Mouse (Mus musculus) embryonic stem cell, embryonic (primary cell): ENCODE results near the gene Slc3a1.

Experiments used
- CTCF ChIA-PET, 4 experiments: fragments of 300-600 bp in 2 of 4; fragments of 350-600 bp in 2 of 4; sonication (Branson Sonifier 250); formaldehyde crosslinking; loops; one replicate each; lab custom pipeline; 2022; ENCODE audit warnings: inconsistent platforms in 2 of 4; lab: Charles Lee
- POLR2A ChIA-PET, 4 experiments: fragments of 300-600 bp in 2 of 4; fragments of 350-600 bp in 2 of 4; sonication (Branson Sonifier 250); formaldehyde crosslinking; loops; one replicate each; lab custom pipeline; 2022; ENCODE audit warnings: antibody characterized with exemption in 4 of 4, inconsistent platforms in 1 of 4; lab: Charles Lee

The Slc3a1 gene

DNA sequence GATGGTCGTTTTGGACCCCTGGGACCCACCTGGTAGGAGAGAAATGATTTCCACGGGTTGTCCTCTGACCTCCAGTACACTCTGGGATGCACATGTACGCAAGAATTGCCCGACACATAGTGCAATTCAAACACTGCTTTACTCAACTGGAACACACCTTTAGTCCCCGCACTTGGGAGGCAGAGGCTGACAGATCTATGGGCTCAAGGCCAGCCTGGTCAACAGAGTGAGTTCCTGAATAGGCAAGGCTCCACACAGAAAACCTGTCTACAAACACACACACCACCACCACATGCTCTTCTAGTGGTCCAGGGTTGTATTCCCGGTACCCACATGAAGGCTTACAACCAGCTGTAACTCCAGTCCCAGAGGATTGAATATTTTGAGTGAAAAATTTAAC is 3.0 kb upstream of the Slc3a1 start:
- ChIA-PET POLR2A (interaction anchor here in 2 of 4 experiments (0.5 to 2.2 kb wide), 4 partner anchors 11 to 59 kb away, joined by 3 to 11 read pairs (median 4); no protein-coding TSS in a partner anchor), CTCF (no interaction called here)

- ChIA-PET CTCF (no interaction called here), POLR2A (interaction anchor here in 2 of 4 experiments (0.7 to 2.7 kb wide), 13 partner anchors 7 to 93 kb away, joined by 3 to 8 read pairs (median 3); no protein-coding TSS in a partner anchor)
Measured at GRCm38 (mm10) chr17:85026436-85026835, 1.7 kb upstream of the Slc3a1 start.

DNA sequence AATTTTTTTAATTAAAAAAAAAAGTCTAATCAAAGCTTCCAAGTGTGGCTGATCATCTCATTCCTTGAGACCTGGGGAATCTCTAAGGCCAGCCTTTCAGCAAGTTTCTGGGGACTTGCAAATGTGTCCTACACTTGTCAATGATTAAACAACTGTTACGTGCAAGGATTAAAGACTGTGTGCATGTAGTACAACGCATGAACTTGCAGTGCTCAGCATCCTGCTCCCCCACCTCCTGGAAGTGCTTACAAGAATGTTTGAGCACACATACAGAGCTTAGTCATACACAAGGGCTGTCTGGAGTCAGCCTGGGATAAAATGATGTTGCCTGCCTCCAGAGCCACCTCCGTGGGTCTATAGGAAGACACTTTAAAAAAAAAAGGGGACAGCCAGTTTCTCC is 929 bp upstream of the Slc3a1 start:
- ChIA-PET POLR2A (interaction anchor here in 2 of 4 experiments (0.6 to 2.7 kb wide), 10 partner anchors 8 to 281 kb away, joined by 3 to 8 read pairs (median 3); partner anchors contain the start of genes Camkmt (in 1 of the 2) and Prepl (in 1 of the 2)), CTCF (no interaction called here)

- POLR2A ChIA-PET = interaction anchor here in 2 of 4 experiments (0.8 to 1.6 kb wide), 3 partner anchors 10 to 61 kb away, joined by 3 to 5 read pairs (median 4); partner anchors contain the start of genes Camkmt (in 1 of the 2) and Prepl (in 1 of the 2)
- CTCF ChIA-PET = interaction anchor here in 1 of 4 experiments (0.7 kb wide), 1 partner anchor 26 kb away, joined by 4 read pairs; no protein-coding TSS in a partner anchor
Measured at GRCm38 (mm10) chr17:85028797-85029196, 621 bp downstream of the Slc3a1 start.

- POLR2A ChIA-PET = interaction anchor here in 3 of 4 experiments (0.6 to 2.0 kb wide), 8 partner anchors 8 to 158 kb away, joined by 3 to 7 read pairs (median 4); partner anchors contain the start of genes Camkmt (in 1 of the 3) and Prepl (in 1 of the 3)
- CTCF ChIA-PET = no interaction called here
Measured at GRCm38 (mm10) chr17:85030651-85031050, 2.5 kb downstream of the Slc3a1 start.

- CTCF ChIA-PET = no interaction called here
- POLR2A ChIA-PET = interaction anchor here in 3 of 4 experiments (0.9 to 1.5 kb wide), 5 partner anchors 10 to 25 kb away, joined by 3 to 9 read pairs (median 3); no protein-coding TSS in a partner anchor
Measured at GRCm38 (mm10) chr17:85033087-85033486, 4.9 kb downstream of the Slc3a1 start.

DNA sequence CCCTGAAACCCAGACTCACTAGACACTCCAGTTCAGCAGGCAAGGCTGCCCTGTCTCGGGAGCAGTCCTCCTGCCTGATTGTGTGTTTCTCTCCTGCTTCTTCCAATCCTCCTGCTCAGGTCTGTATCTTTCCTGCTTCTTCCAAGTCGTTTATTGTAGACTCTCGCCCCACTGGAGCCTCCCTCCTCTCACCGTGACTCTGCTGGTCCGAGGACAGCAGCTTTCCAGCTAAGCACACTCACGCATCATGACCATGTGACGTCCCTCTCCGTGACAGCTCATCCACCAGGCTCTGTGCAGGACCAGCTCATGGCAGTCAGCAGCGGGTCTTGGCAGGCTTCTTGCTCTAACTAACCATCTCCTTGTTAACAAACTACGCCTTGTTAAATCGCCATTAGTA is 5.9 kb downstream of the Slc3a1 start:
- CTCF ChIA-PET = interaction anchor here in 2 of 4 experiments (0.6 to 0.7 kb wide), 2 partner anchors 313 to 444 kb away, joined by 3 to 5 read pairs; no protein-coding TSS in a partner anchor
- POLR2A ChIA-PET = interaction anchor here (0.5 to 1.8 kb wide), 8 partner anchors 9 to 26 kb away, joined by 3 to 9 read pairs (median 4); no protein-coding TSS in a partner anchor

DNA sequence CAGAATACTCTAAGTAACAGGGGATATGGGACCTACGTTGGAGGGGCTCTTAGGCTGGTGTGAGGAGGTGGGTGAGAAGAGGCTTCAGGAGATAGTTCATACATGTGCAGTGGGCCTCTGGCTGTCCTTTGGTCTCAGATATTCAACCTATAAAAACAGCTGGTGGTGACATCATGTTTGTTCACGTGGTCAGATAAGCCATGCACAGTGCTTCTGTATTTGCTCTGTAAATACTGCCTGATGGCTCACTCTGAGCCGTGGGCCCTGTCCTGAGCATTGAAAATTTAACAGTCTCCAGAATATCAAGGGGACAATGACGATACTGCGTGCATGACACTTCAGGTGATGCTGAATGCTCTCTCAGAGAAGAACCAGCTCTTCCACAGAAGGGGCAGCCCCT is 9.7 kb downstream of the Slc3a1 start:
- CTCF ChIA-PET = no interaction called here
- POLR2A ChIA-PET = interaction anchor here in 1 of 4 experiments (0.6 to 1.9 kb wide), 3 partner anchors 8 to 1330 kb away, joined by 3 to 5 read pairs (median 3); no protein-coding TSS in a partner anchor

DNA sequence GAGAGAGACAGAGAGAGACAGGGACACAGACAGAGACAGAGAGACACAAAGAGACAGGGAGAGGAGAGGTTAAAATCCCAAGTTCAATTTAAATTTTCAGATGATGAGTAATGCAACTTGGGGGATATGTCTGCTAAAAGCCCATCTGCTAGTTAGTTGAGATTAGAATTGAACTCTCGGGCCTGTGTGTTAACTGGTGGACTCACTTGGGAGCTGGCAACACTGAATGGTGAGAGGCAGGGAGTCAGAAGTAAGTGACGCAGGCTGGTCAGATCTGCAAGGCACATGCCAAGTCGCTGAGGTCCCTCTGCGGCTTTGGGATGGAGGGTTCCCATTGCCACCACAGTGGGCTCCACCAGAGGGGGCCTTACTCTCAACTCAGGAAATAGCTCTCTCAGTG is 10.1 kb downstream of the Slc3a1 start:
- CTCF ChIA-PET = interaction anchor here in 3 of 4 experiments (0.5 to 0.9 kb wide), 3 partner anchors 15 to 586 kb away, joined by 3 read pairs; no protein-coding TSS in a partner anchor

DNA sequence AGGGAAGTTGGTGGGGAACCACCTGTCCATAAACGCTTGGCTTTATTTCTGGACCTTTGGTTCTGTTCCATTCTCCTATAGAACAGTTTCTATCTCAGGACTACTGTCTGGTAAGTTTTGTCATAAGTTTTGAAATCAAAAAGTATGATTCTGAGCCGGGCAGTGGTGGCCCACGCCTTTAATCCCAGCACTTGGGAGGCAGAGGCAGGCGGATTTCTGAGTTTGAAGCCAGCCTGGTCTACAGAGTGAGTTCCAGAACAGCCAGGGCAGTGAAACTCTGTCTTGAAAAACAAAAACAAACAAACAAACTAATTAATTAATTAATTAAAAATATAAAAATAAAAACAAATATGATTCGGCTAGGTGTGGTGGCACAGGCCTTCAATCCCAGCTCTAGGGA is 10.6 kb downstream of the Slc3a1 start:
- ChIA-PET POLR2A (interaction anchor here in 2 of 4 experiments (1.0 to 1.9 kb wide), 3 partner anchors 9 to 159 kb away, joined by 3 to 5 read pairs (median 3); no protein-coding TSS in a partner anchor), CTCF (interaction anchor here in 3 of 4 experiments (0.5 to 0.9 kb wide), 4 partner anchors 15 to 587 kb away, joined by 3 to 7 read pairs (median 3); no protein-coding TSS in a partner anchor)

More for the DNA sequence above, 10.1 kb downstream of the Slc3a1 start:
- POLR2A ChIA-PET = interaction anchor here in 2 of 4 experiments (0.6 to 1.9 kb wide), 4 partner anchors 9 to 1329 kb away, joined by 3 to 5 read pairs (median 3); no protein-coding TSS in a partner anchor

DNA sequence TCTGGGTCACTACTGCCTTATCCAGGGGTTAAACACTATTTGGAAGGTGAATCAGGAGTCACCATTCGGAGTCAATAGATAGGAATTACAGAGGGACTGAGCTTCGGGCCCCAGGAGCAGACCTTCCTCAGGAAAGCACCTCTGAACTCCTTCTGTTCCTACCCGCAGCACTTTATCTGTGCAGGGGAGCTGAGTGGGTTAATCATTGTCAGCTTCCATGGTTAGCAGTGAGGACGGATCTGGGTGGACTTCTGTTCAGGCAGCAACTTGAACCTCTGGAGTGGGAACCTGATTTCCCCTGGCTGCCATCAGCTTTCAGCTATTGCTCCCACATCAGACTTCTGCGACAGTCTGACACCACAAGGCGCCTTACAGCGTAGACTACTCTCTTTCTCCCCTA is 12.7 kb downstream of the Slc3a1 start:
- ChIA-PET POLR2A (interaction anchor here in 2 of 4 experiments (0.6 to 1.1 kb wide), 2 partner anchors 18 to 50 kb away, joined by 3 to 4 read pairs; partner anchors contain the start of gene Camkmt (in 1 of the 2)), CTCF (interaction anchor here in 1 of 4 experiments (0.5 kb wide), 1 partner anchor 615 kb away, joined by 10 read pairs; no protein-coding TSS in a partner anchor)

DNA sequence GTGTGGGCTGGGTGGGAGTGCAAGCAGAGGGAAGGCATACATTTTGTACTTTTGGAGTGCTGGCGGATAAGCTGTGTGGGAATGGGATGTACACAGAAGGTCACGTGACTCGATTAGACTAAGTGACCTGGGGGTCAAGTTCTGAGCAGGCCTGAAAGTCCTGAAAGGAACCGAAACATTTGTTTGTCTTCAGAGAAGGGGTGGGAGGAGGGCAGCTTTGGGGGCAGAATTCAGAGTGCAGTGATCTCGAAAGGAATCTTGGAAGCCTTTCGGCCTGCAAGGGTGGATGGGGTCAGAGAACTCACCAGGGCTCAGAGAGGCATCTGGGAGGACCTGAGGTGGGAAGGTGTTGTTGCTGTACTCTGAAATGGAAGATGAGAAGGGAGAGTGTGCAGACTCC is 14.2 kb downstream of the Slc3a1 start:
- ChIA-PET CTCF (interaction anchor here in 1 of 4 experiments (0.5 kb wide), 1 partner anchor 19 kb away, joined by 8 read pairs; no protein-coding TSS in a partner anchor), POLR2A (interaction anchor here in 1 of 4 experiments (1.0 to 1.7 kb wide), 3 partner anchors 12 to 31 kb away, joined by 3 to 7 read pairs (median 3); no protein-coding TSS in a partner anchor)

DNA sequence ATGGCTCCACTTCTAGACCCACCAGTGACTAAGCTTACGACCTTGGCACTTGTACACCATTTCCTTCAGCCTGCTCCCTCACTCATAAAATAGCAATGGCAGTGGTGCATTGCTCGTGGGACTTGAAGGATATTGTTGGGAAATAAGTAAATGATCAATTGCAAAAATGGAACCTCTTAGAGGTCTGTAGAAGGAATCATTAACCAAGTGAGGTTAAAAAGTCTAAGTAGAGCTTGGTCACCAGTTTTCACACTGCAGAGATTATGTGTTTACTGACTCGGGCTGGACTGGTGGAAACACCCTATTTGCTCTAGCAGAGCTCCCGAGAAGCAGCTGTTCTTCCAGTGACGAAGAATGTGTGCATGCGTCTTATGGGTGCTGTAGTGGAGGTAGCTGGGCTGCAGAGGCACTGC is 15.2 kb downstream of the Slc3a1 start:
- ChIA-PET CTCF (interaction anchor here in 1 of 4 experiments (0.6 kb wide), 1 partner anchor 9 kb away, joined by 3 read pairs; no protein-coding TSS in a partner anchor), POLR2A (interaction anchor here in 3 of 4 experiments (0.6 to 1.7 kb wide), 4 partner anchors 10 to 20 kb away, joined by 3 to 7 read pairs (median 4); no protein-coding TSS in a partner anchor)

DNA sequence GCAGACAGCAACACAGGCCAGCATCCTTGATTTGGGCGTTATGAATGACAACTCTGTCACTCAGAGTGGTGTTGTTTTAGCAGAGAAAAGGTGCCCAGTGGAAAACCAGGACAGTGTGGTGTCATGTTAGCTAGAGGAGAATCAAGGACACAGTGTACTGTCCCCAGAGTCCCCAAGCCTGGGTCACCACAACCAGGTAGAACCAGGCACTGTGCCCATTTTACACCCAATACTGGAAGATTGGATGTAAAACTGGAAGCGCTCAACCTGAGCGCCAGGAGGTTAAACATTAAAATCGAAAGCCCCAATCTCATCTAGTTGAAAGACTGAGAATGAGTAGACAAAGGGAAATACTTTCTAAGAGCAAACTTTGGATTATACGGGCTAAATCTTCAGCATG is 16.3 kb downstream of the Slc3a1 start:
- ChIA-PET POLR2A (interaction anchor here in 1 of 4 experiments (1.1 kb wide), 1 partner anchor 409 kb away, joined by 3 read pairs; no protein-coding TSS in a partner anchor), CTCF (interaction anchor here in 3 of 4 experiments (0.9 to 1.2 kb wide), 4 partner anchors 14 to 207 kb away, joined by 3 to 4 read pairs (median 3); no protein-coding TSS in a partner anchor)

DNA sequence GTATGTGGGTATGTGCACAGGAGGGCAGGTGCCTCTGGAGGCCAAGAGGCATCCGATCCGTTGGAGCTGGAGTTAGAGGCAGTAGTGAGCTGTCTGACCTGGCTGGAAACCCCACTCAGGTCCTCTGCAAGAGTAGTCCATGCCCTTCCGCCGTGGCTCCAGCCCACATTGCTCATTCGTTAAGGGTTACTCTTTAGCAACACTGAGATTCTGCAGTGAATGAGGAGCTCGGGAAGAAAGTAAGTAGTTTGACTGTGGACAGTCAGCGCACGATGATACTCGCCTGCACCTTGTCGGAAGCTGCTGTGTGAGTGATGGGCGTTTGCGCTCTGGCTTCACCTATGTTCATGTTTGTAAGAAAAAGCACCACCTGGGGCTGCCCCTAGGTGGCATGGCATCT is 17.0 kb downstream of the Slc3a1 start:
- CTCF ChIA-PET = interaction anchor here in 3 of 4 experiments (0.5 to 1.2 kb wide), 10 partner anchors 13 to 586 kb away, joined by 3 to 4 read pairs (median 3); no protein-coding TSS in a partner anchor
- POLR2A ChIA-PET = interaction anchor here in 1 of 4 experiments (1.0 to 1.4 kb wide), 3 partner anchors 19 to 410 kb away, joined by 3 to 5 read pairs (median 3); no protein-coding TSS in a partner anchor

- CTCF ChIA-PET = no interaction called here
Measured at GRCm38 (mm10) chr17:85048379-85048778, 20.2 kb downstream of the Slc3a1 start.

GRCm38 (mm10) chr17:85058276-85058675 is 30.1 kb downstream of the Slc3a1 start:
- ChIA-PET POLR2A (interaction anchor here in 1 of 4 experiments (1.6 kb wide), 1 partner anchor 11 kb away, joined by 8 read pairs; no protein-coding TSS in a partner anchor), CTCF (interaction anchor here in 1 of 4 experiments (1.3 kb wide), 1 partner anchor 13 kb away, joined by 3 read pairs; no protein-coding TSS in a partner anchor)

More at GRCm38 (mm10) chr17:85048379-85048778, 20.2 kb downstream of the Slc3a1 start:
- POLR2A ChIA-PET = interaction anchor here in 3 of 4 experiments (0.5 to 1.3 kb wide), 4 partner anchors 10 to 110 kb away, joined by 3 read pairs; no protein-coding TSS in a partner anchor

GRCm38 (mm10) chr17:85059136-85059535 is 31.0 kb downstream of the Slc3a1 start:
- POLR2A ChIA-PET = interaction anchor here (0.6 to 1.6 kb wide), 6 partner anchors 9 to 581 kb away, joined by 3 to 8 read pairs (median 4); no protein-coding TSS in a partner anchor
- CTCF ChIA-PET = interaction anchor here in 1 of 4 experiments (1.3 kb wide), 1 partner anchor 14 kb away, joined by 3 read pairs; no protein-coding TSS in a partner anchor
